Mouse (Mus musculus) hindbrain, embryonic 10.5 days (tissue): Measurements from ENCODE around the gene Cers1. TPM values are rescaled to one million over a fixed set of nuclear protein-coding genes. Genes with fewer than 3 reads are reported as not detected.

ENCODE experiments used
- DNase-seq: peaks from one replicate; pipeline ENCODE4 v3.0.0-alpha.2; 2017; ENCODE audit warnings: low spot score
- H3K27ac ChIP-seq: fragments of 300-500 bp; sonication (generic); 2 replicates; pipeline ENCODE4 v1.5.1; 2016; ENCODE audit warnings: mild to moderate bottlenecking, moderate library complexity
- H3K27me3 ChIP-seq: fragments of 300-500 bp; sonication (generic); 2 replicates; pipeline ENCODE4 v1.6.1; 2016; ENCODE audit warnings: mild to moderate bottlenecking; ENCODE audit not compliant: poor library complexity, insufficient read depth, severe bottlenecking
- H3K36me3 ChIP-seq: fragments of 300-500 bp; sonication (generic); 2 replicates; pipeline ENCODE4 v1.6.1; 2016; ENCODE audit warnings: mild to moderate bottlenecking, moderate library complexity
- H3K4me1 ChIP-seq: fragments of 300-500 bp; sonication (generic); replicated peaks from 2 replicates; pipeline ENCODE4 v1.6.1; 2016; ENCODE audit warnings: mild to moderate bottlenecking
- H3K4me3 ChIP-seq: fragments of 300-500 bp; sonication (generic); 2 replicates; pipeline ENCODE4 v1.5.1; 2016; ENCODE audit warnings: mild to moderate bottlenecking, moderate library complexity
- H3K9me3 ChIP-seq: fragments of 300-500 bp; sonication (generic); 2 replicates; pipeline ENCODE4 v1.6.1; 2016; ENCODE audit warnings: mild to moderate bottlenecking, moderate library complexity
- WGBS: fragments of 180-500 bp; shearing (Covaris S2); methylation state at CpG from one replicate; pipeline ENCODE4 v1.1.7; 2016; 5-methylcytosine and 5-hydroxymethylcytosine counted together
- polyA plus RNA-seq: library from polyadenylated mRNA; unstranded; fragments of >200 nt; fragmentation: Nextera tagmentation; extraction: Ambion mirVana; gene quantifications from 2 replicates; pipeline ENCODE4 v1.2.1, GENCODE M21; 2016

Gene Cers1
- polyA plus RNA-seq, 1 experiment from 2014 or later: 7.3 TPM

- peaks cover 28% of the 10 kb centered on the region for H3K27me3 ChIP-seq
These were observed 46.0 kb downstream of the Cers1 start for GRCm38 (mm10) chr8:70361484-70362032.

GRCm38 (mm10) chr8:70364066-70364465, 48.5 kb downstream of the Cers1 start:
- DNase-seq: peak; percentile 30
- 24% methylated on average over 5 of the region's 5 CpGs for WGBS
- no peak overlapping the region; the same call in 1 of the 2 replicates for H3K27ac ChIP-seq
- peaks cover 16% of the 10 kb centered on the region for H3K4me1 ChIP-seq
- peaks cover 27% of the 10 kb centered on the region for H3K27me3 ChIP-seq
- H3K36me3 ChIP-seq: no peaks in the 10 kb centered on the region
- no peak overlapping the region for H3K4me3 ChIP-seq
- H3K9me3 ChIP-seq: no peaks in the 10 kb centered on the region

More at GRCm38 (mm10) chr8:70361484-70362032, 46.0 kb downstream of the Cers1 start:
- WGBS: 78% methylated on average over 10 of the region's 10 CpGs
- Histone ChIP-seq H3K9me3 (no peaks in the 10 kb centered on the region), H3K4me3 (no peak overlapping the region), H3K36me3 (no peaks in the 10 kb centered on the region), H3K27ac (no peak overlapping the region), H3K4me1 (peaks cover 16% of the 10 kb centered on the region)
- no peak for DNase-seq

- peaks cover 16% of the 10 kb centered on the region for H3K4me1 ChIP-seq
- DNase-seq: no peak
- H3K9me3 ChIP-seq: no peaks in the 10 kb centered on the region
- H3K4me3 ChIP-seq: no peak overlapping the region
- H3K36me3 ChIP-seq: no peaks in the 10 kb centered on the region
- WGBS: 66% methylated on average over 5 of the region's 5 CpGs
- no peak overlapping the region for H3K27ac ChIP-seq
- H3K27me3 ChIP-seq: peaks cover 47% of the 10 kb centered on the region
These were observed 51.0 kb downstream of the Cers1 start for GRCm38 (mm10) chr8:70366588-70366987.

GRCm38 (mm10) chr8:70370476-70370875, 54.9 kb downstream of the Cers1 start:
- no peak for DNase-seq
- Histone ChIP-seq H3K4me3 (no peak overlapping the region), H3K36me3 (no peaks in the 10 kb centered on the region), H3K9me3 (no peaks in the 10 kb centered on the region), H3K27me3 (peaks cover 77% of the 10 kb centered on the region), H3K27ac (no peak overlapping the region; the same call in 1 of the 2 replicates), H3K4me1 (peaks cover 27% of the 10 kb centered on the region)
- WGBS: 78% methylated on average over 7 of the region's 7 CpGs

- Histone ChIP-seq H3K27me3 (peaks cover 81% of the 10 kb centered on the region), H3K27ac (no peak overlapping the region), H3K4me3 (no peak overlapping the region), H3K4me1 (peaks cover 39% of the 10 kb centered on the region), H3K9me3 (no peaks in the 10 kb centered on the region), H3K36me3 (no peaks in the 10 kb centered on the region)
- no peak for DNase-seq
- 34% methylated on average over 6 of the region's 6 CpGs for WGBS
These were observed 56.4 kb downstream of the Cers1 start for GRCm38 (mm10) chr8:70371951-70372350.

- Histone ChIP-seq H3K9me3 (no peaks in the 10 kb centered on the region), H3K36me3 (no peaks in the 10 kb centered on the region), H3K4me1 (peaks cover 39% of the 10 kb centered on the region), H3K27me3 (peaks cover 98% of the 10 kb centered on the region), H3K4me3 (peak within 1 kb of the TSS; percentile 47), H3K27ac (peak within 1 kb of the TSS; percentile 24; the same call in 1 of the 2 replicates)
- WGBS: 3% methylated on average over 47 of the region's 47 CpGs
- peak; percentile 31 for DNase-seq
These were observed 58.1 kb downstream of the Cers1 start, which contains the start of gene Comp for GRCm38 (mm10) chr8:70373397-70374317. Gene Comp, plus strand, starts transcription at chr8:70373558.

- peak; percentile 63 for DNase-seq
- peaks cover 39% of the 10 kb centered on the region for H3K4me1 ChIP-seq
- WGBS: 1% methylated on average over 53 of the region's 53 CpGs
- peaks cover 99% of the 10 kb centered on the region for H3K27me3 ChIP-seq
- no peak overlapping the region for H3K27ac ChIP-seq
- H3K4me3 ChIP-seq: peak overlapping the region; percentile 47
- H3K9me3 ChIP-seq: no peaks in the 10 kb centered on the region
- no peaks in the 10 kb centered on the region for H3K36me3 ChIP-seq
These were observed 58.8 kb downstream of the Cers1 start for GRCm38 (mm10) chr8:70374318-70374927.

- Histone ChIP-seq H3K36me3 (no peaks in the 10 kb centered on the region), H3K27me3 (peaks cover 99% of the 10 kb centered on the region), H3K27ac (no peak overlapping the region), H3K9me3 (no peaks in the 10 kb centered on the region), H3K4me3 (peak overlapping the region; percentile 47), H3K4me1 (peaks cover 39% of the 10 kb centered on the region)
- 6% methylated on average over 35 of the region's 35 CpGs for WGBS
- peak; percentile 18 for DNase-seq
These were observed 59.8 kb downstream of the Cers1 start for GRCm38 (mm10) chr8:70375212-70375859.

- Histone ChIP-seq H3K4me3 (peak overlapping the region; percentile 26; the same call in 1 of the 2 replicates), H3K4me1 (peaks cover 39% of the 10 kb centered on the region), H3K9me3 (no peaks in the 10 kb centered on the region), H3K36me3 (no peaks in the 10 kb centered on the region), H3K27ac (no peak overlapping the region), H3K27me3 (peaks cover 98% of the 10 kb centered on the region)
- DNase-seq: peak; percentile 37
- 8% methylated on average over 37 of the region's 37 CpGs for WGBS
These were observed 60.7 kb downstream of the Cers1 start for GRCm38 (mm10) chr8:70376275-70376741.

- no peaks in the 10 kb centered on the region for H3K36me3 ChIP-seq
- H3K27ac ChIP-seq: no peak overlapping the region
- peak; percentile 14 for DNase-seq
- H3K9me3 ChIP-seq: no peaks in the 10 kb centered on the region
- peaks cover 39% of the 10 kb centered on the region for H3K4me1 ChIP-seq
- H3K4me3 ChIP-seq: no peak overlapping the region
- WGBS: 16% methylated on average over 15 of the region's 15 CpGs
- peaks cover 98% of the 10 kb centered on the region for H3K27me3 ChIP-seq
These were observed 61.5 kb downstream of the Cers1 start for GRCm38 (mm10) chr8:70377049-70377448.

GRCm38 (mm10) chr8:70380069-70380468, 64.5 kb downstream of the Cers1 start:
- 88% methylated on average over 12 of the region's 12 CpGs for WGBS
- peaks cover 74% of the 10 kb centered on the region for H3K27me3 ChIP-seq

More at GRCm38 (mm10) chr8:70380069-70380468, 64.5 kb downstream of the Cers1 start:
- no peaks in the 10 kb centered on the region for H3K9me3 ChIP-seq
- H3K36me3 ChIP-seq: peaks cover 6% of the 10 kb centered on the region
- no peak overlapping the region for H3K4me3 ChIP-seq
- H3K4me1 ChIP-seq: peaks cover 17% of the 10 kb centered on the region
- DNase-seq: no peak
- no peak overlapping the region for H3K27ac ChIP-seq
